Mouse (Mus musculus): ENCODE measurements around the gene Kbtbd12. TPM values are rescaled to one million over a fixed set of nuclear protein-coding genes. Genes with fewer than 3 reads are reported as not detected.

Gene Kbtbd12
- polyA plus RNA-seq, 1 experiment from 2014 or later, result 0.32 TPM

GRCm38 (mm10) chr6:88545397-88545790 is 92.4 kb downstream of the Kbtbd12 start:
- no peaks in the 10 kb centered on the region for H3K4me1 ChIP-seq (ENCODE audit: control insufficient read depth, insufficient read depth, low read length)
- no peak for ATAC-seq
- no peak overlapping the region for H3K4me3 ChIP-seq (ENCODE audit: low read length)
- H3K4me2 ChIP-seq (ENCODE audit: low read depth, low read length), result no peak overlapping the region
- H3K9ac ChIP-seq (ENCODE audit: low read depth, low read length), result no peak overlapping the region
- no peak overlapping the region for H3K27ac ChIP-seq (ENCODE audit: low read length)
- H3K36me3 ChIP-seq (ENCODE audit: control insufficient read depth, insufficient read depth, low read length), result no peaks in the 10 kb centered on the region
- WGBS, result 33% methylated on average over 10 of the region's 10 CpGs
- H3K27me3 ChIP-seq (replicated peaks; ENCODE audit: control insufficient read depth, insufficient read depth, low read length), result peaks cover 6% of the 10 kb centered on the region; the same call in 1 of the 2 replicates
- no peaks in the 10 kb centered on the region for H3K9me3 ChIP-seq (ENCODE audit: control insufficient read depth, low read length)

- no peak overlapping the region for H3K4me3 ChIP-seq (ENCODE audit: low read length)
- WGBS, result 40% methylated on average over 11 of the region's 11 CpGs
- H3K9ac ChIP-seq (ENCODE audit: low read depth, low read length), result no peak overlapping the region
- no peaks in the 10 kb centered on the region for H3K4me1 ChIP-seq (ENCODE audit: control insufficient read depth, insufficient read depth, low read length)
- H3K36me3 ChIP-seq (ENCODE audit: control insufficient read depth, insufficient read depth, low read length), result no peaks in the 10 kb centered on the region
- no peak for ATAC-seq
- no peak overlapping the region for H3K27ac ChIP-seq (ENCODE audit: low read length)
- H3K27me3 ChIP-seq (replicated peaks; ENCODE audit: control insufficient read depth, insufficient read depth, low read length), result peaks cover 6% of the 10 kb centered on the region; the same call in 1 of the 2 replicates
- no peaks in the 10 kb centered on the region for H3K9me3 ChIP-seq (ENCODE audit: control insufficient read depth, low read length)
- no peak overlapping the region for H3K4me2 ChIP-seq (ENCODE audit: low read depth, low read length)
Measured at GRCm38 (mm10) chr6:88544644-88545396, 92.9 kb downstream of the Kbtbd12 start.

DNA sequence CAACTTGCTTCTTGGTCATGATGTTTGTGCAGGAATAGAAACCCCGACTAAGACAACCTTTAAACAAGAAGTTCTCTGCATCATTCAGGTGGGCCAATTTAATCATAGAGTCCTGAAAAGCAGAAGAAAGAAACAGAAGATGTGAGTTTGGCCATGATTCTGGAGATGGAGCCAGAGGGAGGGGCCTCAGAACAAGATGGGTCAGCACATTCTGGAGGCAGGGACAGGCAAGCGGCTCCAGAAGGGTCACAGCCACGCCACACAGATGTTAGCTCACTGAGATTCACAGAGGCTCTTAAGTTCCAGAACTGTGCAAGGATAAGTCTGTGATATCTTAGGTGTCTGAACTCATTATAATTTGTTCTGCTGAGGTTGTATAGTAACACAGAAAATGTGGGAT is 93.5 kb downstream of the Kbtbd12 start:
- Histone ChIP-seq H3K27ac (ENCODE audit: low read length) (no peak overlapping the region), H3K4me2 (ENCODE audit: low read depth, low read length) (no peak overlapping the region), H3K27me3 (replicated peaks; ENCODE audit: control insufficient read depth, insufficient read depth, low read length) (peaks cover 6% of the 10 kb centered on the region; the same call in 1 of the 2 replicates), H3K4me3 (ENCODE audit: low read length) (no peak overlapping the region), H3K9me3 (ENCODE audit: control insufficient read depth, low read length) (no peaks in the 10 kb centered on the region), H3K4me1 (ENCODE audit: control insufficient read depth, insufficient read depth, low read length) (no peaks in the 10 kb centered on the region), H3K36me3 (ENCODE audit: control insufficient read depth, insufficient read depth, low read length) (no peaks in the 10 kb centered on the region), H3K9ac (ENCODE audit: low read depth, low read length) (no peak overlapping the region)
- WGBS, result 78% methylated on average over 3 of the region's 3 CpGs
- no peak for ATAC-seq

DNA sequence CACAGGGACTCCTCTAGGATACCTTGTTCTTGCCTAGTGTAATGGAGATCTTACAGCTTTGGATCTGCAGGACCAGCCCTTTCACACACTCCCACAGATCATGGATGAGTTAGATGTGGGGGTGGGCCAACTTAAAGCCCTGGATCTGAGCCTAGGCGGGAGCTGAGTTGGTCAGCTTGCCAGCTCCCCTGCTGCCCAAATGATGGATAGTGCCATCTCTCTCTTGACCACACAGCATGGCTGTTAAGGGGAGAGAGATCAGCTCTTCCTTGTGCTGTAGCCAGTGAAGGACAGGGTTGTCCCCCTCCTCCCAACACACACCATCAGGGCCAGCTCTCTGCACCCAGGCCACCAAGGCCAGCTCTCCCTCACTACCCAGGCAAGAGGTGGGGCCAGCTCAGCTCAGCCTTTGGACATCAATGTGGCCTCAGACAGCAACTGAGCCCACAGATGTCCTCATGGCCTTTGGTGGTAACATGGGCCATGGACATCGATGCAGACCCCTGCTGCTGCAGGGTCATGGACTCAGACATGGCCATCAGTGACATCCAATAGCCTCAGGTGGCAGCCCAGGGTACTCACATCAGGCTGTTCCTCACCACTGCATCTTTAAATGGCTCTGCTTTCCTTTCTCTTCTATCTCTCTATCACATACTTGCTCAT is 97.5 kb downstream of the Kbtbd12 start:
- ATAC-seq, result no peak
- Histone ChIP-seq H3K27me3 (replicated peaks; ENCODE audit: control insufficient read depth, insufficient read depth, low read length) (no peaks in the 10 kb centered on the region), H3K4me3 (ENCODE audit: low read length) (no peak overlapping the region), H3K27ac (ENCODE audit: low read length) (no peak overlapping the region), H3K4me1 (ENCODE audit: control insufficient read depth, insufficient read depth, low read length) (no peaks in the 10 kb centered on the region), H3K9ac (ENCODE audit: low read depth, low read length) (no peak overlapping the region), H3K36me3 (ENCODE audit: control insufficient read depth, insufficient read depth, low read length) (no peaks in the 10 kb centered on the region), H3K4me2 (ENCODE audit: low read depth, low read length) (no peak overlapping the region), H3K9me3 (ENCODE audit: control insufficient read depth, low read length) (no peaks in the 10 kb centered on the region)
- 64% methylated on average over 2 of the region's 2 CpGs for WGBS

DNA sequence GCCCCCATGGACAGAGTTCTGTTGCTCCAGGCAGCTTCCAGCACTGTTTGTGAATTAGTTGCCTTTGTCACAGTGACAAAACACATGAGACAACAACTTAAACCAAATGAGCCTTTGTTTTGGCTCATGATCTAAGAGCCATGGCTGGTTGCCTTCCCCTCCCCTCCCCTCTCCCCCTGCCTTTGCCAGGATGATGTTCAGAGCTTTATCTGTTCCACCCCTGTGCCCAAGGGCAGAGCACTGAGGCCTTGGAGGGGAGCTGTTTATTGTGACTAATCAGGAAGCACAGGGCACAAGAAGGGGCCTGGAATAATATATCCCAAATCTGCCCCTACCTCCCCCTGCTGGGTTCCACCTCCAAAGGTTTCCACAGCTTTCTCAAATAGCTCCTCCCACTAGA is 107.4 kb downstream of the Kbtbd12 start:
- ATAC-seq, result no peak
- Histone ChIP-seq H3K4me1 (ENCODE audit: control insufficient read depth, insufficient read depth, low read length) (no peaks in the 10 kb centered on the region), H3K27me3 (replicated peaks; ENCODE audit: control insufficient read depth, insufficient read depth, low read length) (no peaks in the 10 kb centered on the region), H3K36me3 (ENCODE audit: control insufficient read depth, insufficient read depth, low read length) (no peaks in the 10 kb centered on the region), H3K27ac (ENCODE audit: low read length) (no peak overlapping the region), H3K4me3 (ENCODE audit: low read length) (no peak overlapping the region), H3K9me3 (ENCODE audit: control insufficient read depth, low read length) (no peaks in the 10 kb centered on the region), H3K9ac (ENCODE audit: low read depth, low read length) (no peak overlapping the region), H3K4me2 (ENCODE audit: low read depth, low read length) (no peak overlapping the region)

GRCm38 (mm10) chr6:88524056-88524455 is 113.7 kb downstream of the Kbtbd12 start:
- Histone ChIP-seq H3K4me2 (ENCODE audit: low read depth, low read length) (no peak overlapping the region), H3K36me3 (ENCODE audit: control insufficient read depth, insufficient read depth, low read length) (no peaks in the 10 kb centered on the region), H3K27ac (ENCODE audit: low read length) (no peak overlapping the region), H3K27me3 (replicated peaks; ENCODE audit: control insufficient read depth, insufficient read depth, low read length) (no peaks in the 10 kb centered on the region), H3K4me1 (ENCODE audit: control insufficient read depth, insufficient read depth, low read length) (no peaks in the 10 kb centered on the region), H3K9ac (ENCODE audit: low read depth, low read length) (no peak overlapping the region), H3K4me3 (ENCODE audit: low read length) (no peak overlapping the region), H3K9me3 (ENCODE audit: control insufficient read depth, low read length) (no peaks in the 10 kb centered on the region)
- 85% methylated on average over 4 of the region's 4 CpGs for WGBS
- no peak for ATAC-seq

DNA sequence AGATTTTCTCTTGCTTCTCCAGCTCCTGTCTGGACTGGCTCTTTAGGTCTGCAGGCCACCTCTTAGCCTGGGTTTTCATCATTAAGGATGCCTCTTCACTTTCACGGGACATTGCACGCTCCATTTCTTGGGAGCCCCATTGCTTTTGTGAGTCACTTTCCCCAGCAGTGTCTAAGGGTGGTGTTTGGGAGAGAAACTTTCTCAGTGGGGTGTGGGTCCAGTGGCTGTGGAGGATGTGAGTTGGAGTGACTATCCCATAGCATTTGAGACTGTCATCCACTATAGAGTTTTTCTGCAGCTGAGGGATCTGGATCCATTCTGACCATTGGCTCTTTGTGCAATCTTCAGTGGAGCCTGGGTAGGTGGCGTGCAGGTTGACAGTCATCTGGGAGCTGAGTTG is 114.3 kb downstream of the Kbtbd12 start:
- H3K36me3 ChIP-seq (ENCODE audit: control insufficient read depth, insufficient read depth, low read length), result no peaks in the 10 kb centered on the region
- no peak overlapping the region for H3K9ac ChIP-seq (ENCODE audit: low read depth, low read length)
- H3K27me3 ChIP-seq (replicated peaks; ENCODE audit: control insufficient read depth, insufficient read depth, low read length), result no peaks in the 10 kb centered on the region
- 88% methylated on average over 3 of the region's 3 CpGs for WGBS
- no peak overlapping the region for H3K27ac ChIP-seq (ENCODE audit: low read length)
- no peaks in the 10 kb centered on the region for H3K9me3 ChIP-seq (ENCODE audit: control insufficient read depth, low read length)
- H3K4me1 ChIP-seq (ENCODE audit: control insufficient read depth, insufficient read depth, low read length), result no peaks in the 10 kb centered on the region
- no peak for ATAC-seq
- no peak overlapping the region for H3K4me2 ChIP-seq (ENCODE audit: low read depth, low read length)
- no peak overlapping the region for H3K4me3 ChIP-seq (ENCODE audit: low read length)

DNA sequence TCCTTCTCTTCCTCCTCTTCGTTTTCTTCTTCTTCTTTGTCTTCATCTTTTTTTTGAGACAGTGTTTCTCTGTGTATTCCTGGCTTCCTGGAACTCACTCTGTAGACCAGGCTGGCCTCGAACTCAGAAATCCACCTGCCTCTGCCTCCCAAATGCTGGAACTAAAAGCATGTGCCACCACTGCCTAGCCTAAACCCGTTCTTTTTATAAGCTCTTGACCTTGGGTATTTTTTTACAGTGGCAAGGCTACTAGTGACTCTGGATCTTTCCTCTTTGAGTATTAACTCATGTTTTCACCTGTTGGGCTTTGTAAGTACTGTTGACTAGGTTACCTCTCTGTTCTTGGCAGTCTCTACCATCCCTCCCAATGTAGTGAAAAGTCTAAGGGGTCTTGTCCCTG is 114.7 kb downstream of the Kbtbd12 start:
- no peak overlapping the region for H3K9ac ChIP-seq (ENCODE audit: low read depth, low read length)
- no peak overlapping the region for H3K4me2 ChIP-seq (ENCODE audit: low read depth, low read length)
- no peak overlapping the region for H3K4me3 ChIP-seq (ENCODE audit: low read length)
- no peaks in the 10 kb centered on the region for H3K4me1 ChIP-seq (ENCODE audit: control insufficient read depth, insufficient read depth, low read length)
- ATAC-seq, result no peak
- H3K36me3 ChIP-seq (ENCODE audit: control insufficient read depth, insufficient read depth, low read length), result no peaks in the 10 kb centered on the region
- H3K27me3 ChIP-seq (replicated peaks; ENCODE audit: control insufficient read depth, insufficient read depth, low read length), result no peaks in the 10 kb centered on the region
- 71% methylated on average over 3 of the region's 3 CpGs for WGBS
- H3K27ac ChIP-seq (ENCODE audit: low read length), result no peak overlapping the region
- no peaks in the 10 kb centered on the region for H3K9me3 ChIP-seq (ENCODE audit: control insufficient read depth, low read length)

DNA sequence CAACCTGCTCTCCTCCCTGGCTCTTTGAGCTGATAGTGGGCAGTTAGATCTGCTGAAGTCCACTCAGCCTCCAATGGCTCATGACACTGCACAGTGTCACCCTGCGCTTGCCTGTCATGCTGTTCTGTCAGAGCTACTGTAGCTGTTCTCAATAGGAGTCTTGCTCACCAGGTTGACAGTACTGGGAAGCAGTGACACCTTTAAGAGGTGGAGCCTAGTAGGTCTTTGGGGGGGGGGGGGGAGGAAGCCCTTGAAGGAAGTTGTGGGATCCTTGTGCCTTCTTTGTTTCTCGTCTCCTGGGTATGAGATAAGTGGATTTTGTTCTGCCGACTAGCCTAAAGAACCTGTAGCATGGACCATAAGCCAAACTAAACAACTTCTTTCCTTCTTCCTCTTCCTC is 115.1 kb downstream of the Kbtbd12 start:
- Histone ChIP-seq H3K27ac (ENCODE audit: low read length) (no peak overlapping the region), H3K27me3 (replicated peaks; ENCODE audit: control insufficient read depth, insufficient read depth, low read length) (no peaks in the 10 kb centered on the region), H3K4me1 (ENCODE audit: control insufficient read depth, insufficient read depth, low read length) (no peaks in the 10 kb centered on the region), H3K9ac (ENCODE audit: low read depth, low read length) (no peak overlapping the region), H3K9me3 (ENCODE audit: control insufficient read depth, low read length) (no peaks in the 10 kb centered on the region), H3K36me3 (ENCODE audit: control insufficient read depth, insufficient read depth, low read length) (no peaks in the 10 kb centered on the region), H3K4me2 (ENCODE audit: low read depth, low read length) (no peak overlapping the region), H3K4me3 (ENCODE audit: low read length) (no peak overlapping the region)
- 49% methylated on average over 3 of the region's 3 CpGs for WGBS
- ATAC-seq, result no peak

All from intestine, embryonic 16.5 days (tissue).